Mouse (Mus musculus) subcutaneous adipose tissue, adult 2 months (tissue): ENCODE results near the gene Rpl21. TPM values are rescaled to one million over a fixed set of nuclear protein-coding genes. Genes with fewer than 3 reads are reported as not detected.

Experiments used
- polyA plus RNA-seq: library from polyadenylated mRNA; depleted of rRNA; stranded (reverse); fragments of >200 nt; gene quantifications from 2 replicates; pipeline ENCODE4 v1.2.3, GENCODE M21; 2012; ENCODE audit warnings: low replicate concordance; rRNA removed

Rpl21 gene
- polyA plus RNA-seq = 63.0 and 87.3 TPM in 2 replicates

GRCm38 (mm10) chr5:146832769-146833448 is at the start of gene Rpl21:
Gene Rpl21, plus strand, starts transcription at chr5:146832890.

GRCm38 (mm10) chr5:146794853-146795252 is 37.8 kb upstream of the Rpl21 start, which contains the start of gene Usp12:
Gene Usp12, minus strand, starts transcription at chr5:146795006.

GRCm38 (mm10) chr5:146844945-146845365 is 12.3 kb downstream of the Rpl21 start, which contains the start of gene Rasl11a:
Gene Rasl11a, plus strand, starts transcription at chr5:146845071.

Other genes with a start within 250 kb of the Rpl21 start
- gene Gpr12, start 247.7 kb upstream of the Rpl21 start, polyA plus RNA-seq = 0.67 TPM in 1 of 2 replicates, not detected in the other
- gene Usp12, start 37.9 kb upstream of the Rpl21 start, polyA plus RNA-seq = 12.5 and 15.0 TPM in 2 replicates
- 8.7 and 12.7 TPM in 2 replicates for gene Rasl11a, start 12.2 kb downstream of the Rpl21 start, polyA plus RNA-seq
- gene Gtf3a, start 115.8 kb downstream of the Rpl21 start, polyA plus RNA-seq = 39.5 and 57.6 TPM in 2 replicates
- 11.3 and 11.6 TPM in 2 replicates for gene Mtif3, start 130.9 kb downstream of the Rpl21 start, polyA plus RNA-seq
- gene Lnx2, start 243.7 kb downstream of the Rpl21 start, polyA plus RNA-seq = 21.9 and 41.0 TPM in 2 replicates
- gene Polr1d, start 244.2 kb downstream of the Rpl21 start, polyA plus RNA-seq = 60.8 and 66.7 TPM in 2 replicates